Mouse (Mus musculus) heart, embryonic 16.5 days (tissue): ENCODE results near the gene Cntn5. TPM values are rescaled to one million over a fixed set of nuclear protein-coding genes. Genes with fewer than 3 reads are reported as not detected.

Source experiments
- ATAC-seq: fragments of 200-750 bp; cut with Nextera tagmentation; replicated peaks from 2 replicates; pipeline ENCODE4 v1.8.0; 2017; ENCODE audit warnings: moderate number of reproducible peaks; ENCODE audit not compliant: insufficient read depth, low FRiP score; ENCODE audit errors: extremely low read depth
- H3K27ac ChIP-seq: fragments of 300-500 bp; sonication (generic); 2 replicates; pipeline ENCODE4 v1.5.1; 2014; ENCODE audit warnings: mild to moderate bottlenecking, low read length, control low read depth, moderate library complexity
- H3K27me3 ChIP-seq: fragments of 300-500 bp; sonication (generic); 2 replicates; pipeline ENCODE4 v1.6.1; 2014; ENCODE audit warnings: low read length, mixed read lengths; ENCODE audit not compliant: control insufficient read depth, insufficient read depth
- H3K36me3 ChIP-seq: fragments of 300-500 bp; sonication (generic); 2 replicates; pipeline ENCODE4 v1.6.1; 2014; ENCODE audit not compliant: control insufficient read depth, insufficient read depth
- H3K4me1 ChIP-seq: fragments of 300-500 bp; sonication (generic); 2 replicates; pipeline ENCODE4 v1.6.1; 2014; ENCODE audit warnings: low read length, mixed read lengths; ENCODE audit not compliant: control insufficient read depth, insufficient read depth
- H3K4me2 ChIP-seq: fragments of 300-500 bp; sonication (generic); 2 replicates; pipeline ENCODE4 v1.6.1; 2014; ENCODE audit warnings: low read depth, mild to moderate bottlenecking, control low read depth, low read length
- H3K4me3 ChIP-seq: fragments of 300-500 bp; sonication (generic); 2 replicates; pipeline ENCODE4 v1.5.1; 2014; ENCODE audit warnings: mild to moderate bottlenecking, control low read depth, low read length
- H3K9ac ChIP-seq: fragments of 300-500 bp; sonication (generic); 2 replicates; pipeline ENCODE4 v1.6.1; 2014; ENCODE audit warnings: low read length, control low read depth
- H3K9me3 ChIP-seq: fragments of 300-500 bp; sonication (generic); replicated peaks from 2 replicates; pipeline ENCODE4 v1.6.1; 2016; ENCODE audit warnings: low read length; ENCODE audit not compliant: control insufficient read depth
- WGBS: fragments of 180-500 bp; shearing (Covaris S2); extraction: QIAGEN DNeasy Blood & Tissue Kit; methylation state at CpG from one replicate; pipeline ENCODE4 v1.1.7; 2014; 5-methylcytosine and 5-hydroxymethylcytosine counted together
- polyA plus RNA-seq: library from polyadenylated mRNA; unstranded; fragments of >200 nt; fragmentation: Nextera tagmentation; extraction: Ambion mirVana; gene quantifications from 2 replicates; pipeline ENCODE4 v1.2.1, GENCODE M21; 2015

Gene Cntn5
- polyA plus RNA-seq, 1 experiment from 2014 or later, result 0.29 TPM

- WGBS, result 30% methylated on average over 5 of the region's 5 CpGs
Measured at GRCm38 (mm10) chr9:9899070-9899469, 1005.5 kb downstream of the Cntn5 start.

DNA sequence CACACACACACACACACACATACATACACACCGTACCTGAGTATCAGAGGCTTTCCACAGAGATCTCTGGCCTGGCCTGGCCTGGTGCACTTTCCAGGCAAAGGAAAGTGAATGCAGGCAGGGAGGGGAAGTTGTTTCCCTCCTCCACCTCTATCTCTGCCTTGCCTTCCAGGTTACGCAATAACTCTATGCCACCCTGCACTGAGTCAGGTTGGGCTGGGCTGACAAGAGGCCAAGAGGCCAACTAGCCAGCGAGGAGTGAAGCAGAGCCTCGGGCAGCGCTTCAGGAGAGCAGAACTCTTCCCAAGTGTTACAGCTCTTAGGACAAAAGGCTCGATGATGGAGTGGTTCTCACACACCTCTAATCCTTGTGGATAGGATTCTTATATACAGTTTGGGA lies 1018.4 kb downstream of the Cntn5 start:
- Histone ChIP-seq H3K9me3 (no peaks in the 10 kb centered on the region), H3K4me1 (no peaks in the 10 kb centered on the region), H3K4me3 (no peak overlapping the region), H3K36me3 (no peaks in the 10 kb centered on the region), H3K4me2 (no peak overlapping the region), H3K27ac (no peak overlapping the region), H3K27me3 (no peaks in the 10 kb centered on the region), H3K9ac (no peak overlapping the region)
- 70% methylated on average over 6 of the region's 6 CpGs for WGBS
- ATAC-seq, result no peak

More at GRCm38 (mm10) chr9:9899070-9899469, 1005.5 kb downstream of the Cntn5 start:
- Histone ChIP-seq H3K4me1 (peaks cover 2% of the 10 kb centered on the region; the same call in 1 of the 2 replicates), H3K4me2 (no peak overlapping the region), H3K9ac (no peak overlapping the region), H3K36me3 (no peaks in the 10 kb centered on the region), H3K9me3 (no peaks in the 10 kb centered on the region), H3K27ac (no peak overlapping the region), H3K27me3 (no peaks in the 10 kb centered on the region), H3K4me3 (no peak overlapping the region)
- ATAC-seq, result peak; percentile 70

- Histone ChIP-seq H3K9me3 (no peaks in the 10 kb centered on the region), H3K4me2 (no peak overlapping the region), H3K9ac (no peak overlapping the region), H3K4me3 (no peak overlapping the region), H3K27me3 (no peaks in the 10 kb centered on the region), H3K36me3 (no peaks in the 10 kb centered on the region), H3K27ac (no peak overlapping the region), H3K4me1 (no peaks in the 10 kb centered on the region)
- ATAC-seq, result no peak
- whole genome bisulfite sequencing, result 61% methylated on average over 8 of the region's 8 CpGs
Measured at GRCm38 (mm10) chr9:9882779-9883383, 1021.7 kb downstream of the Cntn5 start.

DNA sequence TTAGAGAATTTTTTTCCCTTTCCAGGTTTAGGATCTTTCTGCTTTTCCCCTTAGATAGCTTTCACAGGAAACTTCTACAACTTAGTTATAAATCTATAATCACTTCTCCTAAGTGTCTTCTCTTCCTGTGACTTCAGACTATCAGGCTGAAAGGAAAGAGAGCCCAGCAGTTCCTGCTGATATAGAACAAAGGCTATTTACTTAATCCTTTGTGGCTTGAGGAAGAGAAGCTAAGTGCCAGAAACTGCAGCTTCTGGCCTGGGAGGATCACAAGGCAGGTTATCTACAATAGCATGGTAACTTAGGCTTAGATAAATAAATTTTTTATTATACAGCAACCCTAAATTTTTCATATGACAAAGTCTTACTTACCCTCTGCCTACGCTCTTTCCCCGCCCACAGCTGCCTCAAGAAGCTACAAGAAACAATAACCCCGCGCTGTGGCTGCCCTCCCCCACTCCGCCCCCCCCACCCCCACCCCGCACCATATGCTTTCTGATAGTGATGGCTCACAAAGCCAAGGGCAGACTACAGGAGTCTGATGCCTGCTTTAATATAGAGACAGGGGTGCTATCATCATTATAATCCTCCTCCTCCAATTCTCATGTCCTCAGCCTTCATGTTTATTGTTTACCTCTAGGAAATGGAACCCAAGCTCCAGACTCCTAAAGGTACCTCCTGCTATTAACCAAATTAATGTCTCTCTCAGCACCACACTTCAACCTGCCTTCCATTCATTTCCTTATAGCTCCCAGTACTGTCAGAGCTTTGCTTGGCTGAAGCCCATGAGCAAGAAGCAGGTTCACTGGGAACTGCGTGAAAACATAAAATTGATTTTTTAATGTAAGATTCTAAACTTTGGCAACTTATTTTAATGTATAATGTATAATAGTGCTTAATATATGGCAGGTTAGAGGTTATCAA lies 1032.2 kb downstream of the Cntn5 start:
- no peaks in the 10 kb centered on the region for H3K4me1 ChIP-seq
- H3K9me3 ChIP-seq, result no peaks in the 10 kb centered on the region
- no peak overlapping the region for H3K27ac ChIP-seq
- no peaks in the 10 kb centered on the region for H3K27me3 ChIP-seq
- ATAC-seq, result no peak
- 34% methylated on average over 7 of the region's 7 CpGs for WGBS
- no peak overlapping the region for H3K4me3 ChIP-seq
- H3K9ac ChIP-seq, result no peak overlapping the region
- no peaks in the 10 kb centered on the region for H3K36me3 ChIP-seq
- H3K4me2 ChIP-seq, result no peak overlapping the region

- no peak for ATAC-seq
- no peak overlapping the region for H3K4me2 ChIP-seq
- H3K36me3 ChIP-seq, result no peaks in the 10 kb centered on the region
- H3K27ac ChIP-seq, result no peak overlapping the region
- no peak overlapping the region for H3K9ac ChIP-seq
- 78% methylated on average over 3 of the region's 3 CpGs for WGBS
- no peak overlapping the region for H3K4me3 ChIP-seq
- no peaks in the 10 kb centered on the region for H3K4me1 ChIP-seq
- H3K9me3 ChIP-seq, result no peaks in the 10 kb centered on the region
- no peaks in the 10 kb centered on the region for H3K27me3 ChIP-seq
Measured at GRCm38 (mm10) chr9:9860631-9861030, 1043.9 kb downstream of the Cntn5 start.

GRCm38 (mm10) chr9:9859323-9859722 lies 1045.3 kb downstream of the Cntn5 start:
- H3K4me3 ChIP-seq, result no peak overlapping the region
- H3K27me3 ChIP-seq, result no peaks in the 10 kb centered on the region
- no peak overlapping the region for H3K9ac ChIP-seq
- no peaks in the 10 kb centered on the region for H3K9me3 ChIP-seq
- 33% methylated on average over 1 of the region's 1 CpGs for WGBS
- no peaks in the 10 kb centered on the region for H3K4me1 ChIP-seq
- ATAC-seq, result no peak
- H3K36me3 ChIP-seq, result no peaks in the 10 kb centered on the region
- H3K27ac ChIP-seq, result no peak overlapping the region
- H3K4me2 ChIP-seq, result no peak overlapping the region

DNA sequence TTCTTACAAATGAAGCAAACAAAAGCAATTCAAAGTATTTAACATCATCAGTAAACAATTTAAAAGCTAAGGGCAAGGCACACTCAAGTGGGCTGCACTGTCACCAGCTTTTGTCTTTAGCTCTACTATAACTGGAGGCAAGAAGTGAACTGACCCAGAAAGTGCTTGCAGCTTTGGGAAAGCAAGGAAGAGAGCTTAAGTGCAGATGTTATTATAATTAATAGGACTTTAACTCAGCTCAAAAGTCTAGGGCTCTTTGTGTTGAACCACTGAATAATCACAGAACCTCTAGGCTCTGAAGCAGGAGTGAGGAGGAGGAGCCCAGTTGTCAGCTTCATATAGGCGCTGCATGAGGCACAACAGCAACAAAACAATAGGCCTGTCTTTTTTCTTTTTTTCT lies 1049.8 kb downstream of the Cntn5 start:
- no peak for ATAC-seq
- no peak overlapping the region for H3K27ac ChIP-seq
- H3K36me3 ChIP-seq, result no peaks in the 10 kb centered on the region
- 79% methylated on average over 1 of the region's 1 CpGs for WGBS
- no peak overlapping the region for H3K4me2 ChIP-seq
- no peak overlapping the region for H3K9ac ChIP-seq
- no peak overlapping the region for H3K4me3 ChIP-seq
- no peaks in the 10 kb centered on the region for H3K27me3 ChIP-seq
- no peaks in the 10 kb centered on the region for H3K9me3 ChIP-seq
- no peaks in the 10 kb centered on the region for H3K4me1 ChIP-seq

DNA sequence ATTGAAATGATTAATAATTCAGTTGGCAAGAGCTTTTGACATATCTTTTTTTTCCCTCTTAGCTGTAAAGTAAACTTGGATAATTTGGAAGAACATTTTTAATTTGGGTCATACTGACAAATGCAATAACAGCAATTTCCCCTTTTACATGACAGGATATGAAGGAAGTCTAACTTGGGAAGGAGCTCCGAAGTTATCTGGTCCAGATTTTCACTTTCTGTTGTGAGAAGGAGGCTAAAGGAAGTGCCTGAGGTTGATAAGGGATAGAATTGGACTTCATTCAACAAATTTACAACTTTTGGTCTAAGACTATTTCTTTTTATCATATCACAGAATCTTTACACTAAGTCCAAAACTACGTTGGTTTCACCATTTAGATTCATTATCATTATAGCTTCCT lies 1074.3 kb downstream of the Cntn5 start:
- ATAC-seq, result no peak
- Histone ChIP-seq H3K4me2 (no peak overlapping the region), H3K9me3 (no peaks in the 10 kb centered on the region), H3K4me1 (no peaks in the 10 kb centered on the region), H3K27me3 (no peaks in the 10 kb centered on the region), H3K9ac (no peak overlapping the region), H3K4me3 (no peak overlapping the region), H3K36me3 (no peaks in the 10 kb centered on the region), H3K27ac (no peak overlapping the region)
- 46% methylated on average over 2 of the region's 2 CpGs for WGBS

- Histone ChIP-seq H3K9me3 (no peaks in the 10 kb centered on the region), H3K4me1 (no peaks in the 10 kb centered on the region), H3K27ac (no peak overlapping the region), H3K9ac (no peak overlapping the region), H3K4me3 (no peak overlapping the region), H3K27me3 (no peaks in the 10 kb centered on the region), H3K36me3 (no peaks in the 10 kb centered on the region), H3K4me2 (no peak overlapping the region)
- ATAC-seq, result no peak
- WGBS, result 71% methylated on average over 1 of the region's 1 CpGs
Measured at GRCm38 (mm10) chr9:9819963-9820362, 1084.6 kb downstream of the Cntn5 start.
